Comparison of ENCODE assay signal across 14 mouse cellular contexts in genomic region chr1:136613300-136613751, GRCm38 (mm10). TPM values are rescaled to one million over a fixed set of nuclear protein-coding genes. Genes with fewer than 3 reads are reported as not detected.
DNase-seq lines count a peak whose midpoint lies in the region; ATAC-seq and TF ChIP-seq lines count a peak whose summit lies in the region.
"Had no signal": no experiment of that assay in that cellular context is flagged by ENCODE, and none has a peak within 500 bp of the region (broad histone marks: within the 10 kb centered on the region; RNA-seq: fewer than 3 reads in every experiment).

No protein-coding gene starts in this region.

- no peaks in the 10 kb centered on the region for H3K4me1 ChIP-seq in lung, postnatal 0 days (ENCODE audit: insufficient read depth, low read depth, low read length)
- 0 out of 2 replicates have a peak, but pooled peaks cover 3% of the 10 kb centered on the region for H3K4me1 ChIP-seq in stomach, embryonic 15.5 days
- H3K4me1 ChIP-seq in liver, embryonic 12.5 days = peaks cover 10% of the 10 kb centered on the region; the same call in 1 of the 2 replicates

- H3K9ac ChIP-seq in lung, postnatal 0 days (replicated peaks; ENCODE audit: low read depth) = no peak overlapping the region
- no peak overlapping the region for H3K9ac ChIP-seq in stomach, embryonic 15.5 days
- no peak overlapping the region for H3K9ac ChIP-seq in liver, embryonic 12.5 days
- H3K9ac ChIP-seq: forebrain, embryonic 12.5 days; heart, embryonic 15.5 days; kidney, embryonic 15.5 days had no signal

- no peaks in the 10 kb centered on the region for H3K9me3 ChIP-seq in lung, postnatal 0 days (ENCODE audit: low read length)
- H3K9me3 ChIP-seq in stomach, embryonic 15.5 days = no peaks in the 10 kb centered on the region
- no peaks in the 10 kb centered on the region for H3K9me3 ChIP-seq in liver, embryonic 12.5 days (replicated peaks)
- H3K9me3 ChIP-seq: forebrain, embryonic 12.5 days; heart, embryonic 15.5 days; kidney, embryonic 15.5 days; limb, embryonic 10.5 days had no signal

- no peaks in the 10 kb centered on the region for H3K27me3 ChIP-seq in lung, postnatal 0 days (replicated peaks; ENCODE audit: insufficient read depth, low read length)
- no peaks in the 10 kb centered on the region for H3K27me3 ChIP-seq in stomach, embryonic 15.5 days (replicated peaks)
- H3K27me3 ChIP-seq in liver, embryonic 12.5 days (replicated peaks) = no peaks in the 10 kb centered on the region
- H3K27me3 ChIP-seq: forebrain, embryonic 12.5 days; heart, embryonic 15.5 days had no signal

- TF ChIP-seq EP300 in lung, postnatal 0 days (IDR thresholded peaks at IDR 0.05) = peak; percentile 38; the same call in 1 of the 2 replicates

- DNase-seq in adrenal gland, postnatal 14 days = peak; percentile 50
- DNase-seq in adrenal gland, adult 18-20 months (ENCODE audit: low spot score in 2 of 2) = no peak
- DNase-seq in lung, postnatal 0 days (ENCODE audit: low spot score) = no peak
- DNase-seq in lung, postnatal 10 days = no peak
- DNase-seq in adrenal gland, postnatal 36 days = peak; percentile 37 to 53
- DNase-seq in cerebellum, adult 11-12 months = no peak
- DNase-seq: gastrocnemius, postnatal 14 days had no signal

- H3K36me3 ChIP-seq in lung, postnatal 0 days (ENCODE audit: insufficient read depth, low read length) = no peaks in the 10 kb centered on the region
- H3K36me3 ChIP-seq in stomach, embryonic 15.5 days = no peaks in the 10 kb centered on the region
- H3K36me3 ChIP-seq in liver, embryonic 12.5 days = no peaks in the 10 kb centered on the region
- H3K36me3 ChIP-seq: forebrain, embryonic 12.5 days; heart, embryonic 15.5 days; kidney, embryonic 15.5 days; limb, embryonic 10.5 days had no signal

- peak; percentile 38 for ATAC-seq in lung, postnatal 0 days
- ATAC-seq in stomach, embryonic 15.5 days (ENCODE audit: insufficient read depth, low FRiP score, low read depth) = no peak
- ATAC-seq in liver, embryonic 12.5 days = no peak
- ATAC-seq: hindbrain, postnatal 0 days had no signal

- no peak for TF ChIP-seq CTCF in lung, postnatal 0 days (IDR thresholded peaks at IDR 0.05)

- H3K27ac ChIP-seq in lung, postnatal 0 days (ENCODE audit: low read length) = no peak overlapping the region
- peak overlapping the region; percentile 51; the same call in 1 of the 2 replicates for H3K27ac ChIP-seq in stomach, embryonic 15.5 days
- H3K27ac ChIP-seq in liver, embryonic 12.5 days = no peak overlapping the region
- H3K27ac ChIP-seq: forebrain, embryonic 12.5 days; heart, embryonic 15.5 days; hindbrain, postnatal 0 days; kidney, embryonic 15.5 days; limb, embryonic 10.5 days had no signal

- no peak overlapping the region for H3K4me3 ChIP-seq in lung, postnatal 0 days (ENCODE audit: low read depth, low read length)
- no peak overlapping the region for H3K4me3 ChIP-seq in stomach, embryonic 15.5 days (replicated peaks)
- H3K4me3 ChIP-seq in liver, embryonic 12.5 days = no peak overlapping the region
- H3K4me3 ChIP-seq: forebrain, embryonic 12.5 days; heart, embryonic 15.5 days; kidney, embryonic 15.5 days; limb, embryonic 10.5 days had no signal

- H3K4me2 ChIP-seq in lung, postnatal 0 days (replicated peaks; ENCODE audit: low read depth, low read length) = no peak overlapping the region
- H3K4me2 ChIP-seq in stomach, embryonic 15.5 days = no peak overlapping the region
- no peak overlapping the region for H3K4me2 ChIP-seq in liver, embryonic 12.5 days
- H3K4me2 ChIP-seq: forebrain, embryonic 12.5 days; heart, embryonic 15.5 days; kidney, embryonic 15.5 days had no signal

- WGBS in lung, postnatal 0 days = 59% methylated on average over 6 of the region's 6 CpGs
- 42% methylated on average over 6 of the region's 6 CpGs for WGBS in stomach, embryonic 15.5 days
- 67% methylated on average over 6 of the region's 6 CpGs for WGBS in liver, embryonic 12.5 days (ENCODE audit: insufficient replicate concordance)

RNA-seq across cellular contexts. Expression of gene Zfp281, which starts 11.4 kb away (rescaled TPM):
- total RNA-seq in adrenal gland, postnatal 14 days (2021) = 16.3 and 16.9 TPM in 2 replicates
- 10 to 100 TPM; 15.3 to 19.7 TPM for total RNA-seq in adrenal gland, adult 18-20 months (2021)
- polyA plus RNA-seq in lung, postnatal 0 days (2015; fragmentation: Nextera tagmentation; extraction: Ambion mirVana) = 15.3 and 16.4 TPM in 2 replicates
- total RNA-seq in adrenal gland, postnatal 36 days (2021) = 10 to 100 TPM; 15.6 to 19.3 TPM
- 16.0 and 16.7 TPM in 2 replicates for polyA plus RNA-seq in stomach, embryonic 15.5 days (2015; fragmentation: Nextera tagmentation; extraction: Ambion mirVana)
- 11.9 and 12.3 TPM in 2 replicates for polyA plus RNA-seq in liver, embryonic 12.5 days (2016; fragmentation: Nextera tagmentation; extraction: Ambion mirVana)

Comparison
In these comparisons a context has a peak if more than half of its experiments do, and no peak if none do; other contexts are left out.
1. DNase-seq: peak in adrenal gland, postnatal 14 days (single experiment) and adrenal gland, postnatal 36 days (2 of 2); none in adrenal gland, adult 18-20 months (0 of 2), lung, postnatal 0 days (single experiment), lung, postnatal 10 days (single experiment) and cerebellum, adult 11-12 months (single experiment).